Mouse (Mus musculus) C2C12 (cell line): Measurements from ENCODE around the gene Slc41a3. TPM values are rescaled to one million over a fixed set of nuclear protein-coding genes. Genes with fewer than 3 reads are reported as not detected.

Experiments used
- H3K27me3 ChIP-seq: one replicate; pipeline ENCODE4 v1.6.1; 2011; ENCODE audit not compliant: control insufficient read depth, insufficient read depth, insufficient read length
- H3K36me3 ChIP-seq: one replicate; pipeline ENCODE4 v1.6.1; 2011; ENCODE audit not compliant: control insufficient read depth, insufficient read depth
- H3K4me3 ChIP-seq: one replicate; pipeline ENCODE4 v1.5.1; 2011; ENCODE audit warnings: mild to moderate bottlenecking, control low read depth; ENCODE audit not compliant: poor library complexity, insufficient read depth, severe bottlenecking
- H3K79me2 ChIP-seq: one replicate; pipeline ENCODE4 v1.6.1; 2011; ENCODE audit not compliant: control insufficient read depth, insufficient read depth
- H3K79me3 ChIP-seq: one replicate; pipeline ENCODE4 v1.6.1; 2011; ENCODE audit warnings: low read depth, control low read depth
- H3ac ChIP-seq: one replicate; pipeline ENCODE3; 2011; ENCODE audit warnings: low read depth; ENCODE audit not compliant: control insufficient read depth, insufficient read length
- CEBPB ChIP-seq: IDR thresholded peaks from one replicate; pipeline ENCODE4 v1.6.1; 2011; ENCODE audit warnings: low read depth, mild to moderate bottlenecking, control low read depth, moderate library complexity
- CTCF ChIP-seq: IDR thresholded peaks from one replicate; pipeline ENCODE4 v1.5.1; 2011; ENCODE audit not compliant: control insufficient read depth, insufficient read depth, insufficient read length
- FOSL1 ChIP-seq: IDR thresholded peaks from one replicate; pipeline ENCODE4 v1.8.0; 2011; ENCODE audit warnings: mild to moderate bottlenecking, low read length; ENCODE audit not compliant: poor library complexity, insufficient read depth, severe bottlenecking
- MAX ChIP-seq: IDR thresholded peaks from one replicate; pipeline ENCODE4 v1.6.1; 2011; ENCODE audit warnings: mild to moderate bottlenecking, control low read depth
- MYOD1 ChIP-seq: IDR thresholded peaks from one replicate; pipeline ENCODE4 v1.6.1; 2011; ENCODE audit warnings: low read depth; ENCODE audit not compliant: control insufficient read depth, insufficient read length
- MYOG ChIP-seq: IDR thresholded peaks from one replicate; pipeline ENCODE4 v1.6.1; 2011; ENCODE audit not compliant: control insufficient read depth, insufficient read length; ENCODE audit errors: extremely low read depth
- USF1 ChIP-seq: IDR thresholded peaks from one replicate; pipeline ENCODE4 v1.6.1; 2011; ENCODE audit warnings: low read depth, mild to moderate bottlenecking, control low read depth, moderate library complexity
- polyA plus RNA-seq: library from polyadenylated mRNA; unstranded; fragments of >200 nt; fragmentation: generic; extraction: Trizol; gene quantifications from one replicate; pipeline ENCODE4 v1.2.1, GENCODE M21; 2012; ENCODE audit warnings: missing spikeins

Gene Slc41a3
- polyA plus RNA-seq, 1 experiment = 0.97 TPM

DNA sequence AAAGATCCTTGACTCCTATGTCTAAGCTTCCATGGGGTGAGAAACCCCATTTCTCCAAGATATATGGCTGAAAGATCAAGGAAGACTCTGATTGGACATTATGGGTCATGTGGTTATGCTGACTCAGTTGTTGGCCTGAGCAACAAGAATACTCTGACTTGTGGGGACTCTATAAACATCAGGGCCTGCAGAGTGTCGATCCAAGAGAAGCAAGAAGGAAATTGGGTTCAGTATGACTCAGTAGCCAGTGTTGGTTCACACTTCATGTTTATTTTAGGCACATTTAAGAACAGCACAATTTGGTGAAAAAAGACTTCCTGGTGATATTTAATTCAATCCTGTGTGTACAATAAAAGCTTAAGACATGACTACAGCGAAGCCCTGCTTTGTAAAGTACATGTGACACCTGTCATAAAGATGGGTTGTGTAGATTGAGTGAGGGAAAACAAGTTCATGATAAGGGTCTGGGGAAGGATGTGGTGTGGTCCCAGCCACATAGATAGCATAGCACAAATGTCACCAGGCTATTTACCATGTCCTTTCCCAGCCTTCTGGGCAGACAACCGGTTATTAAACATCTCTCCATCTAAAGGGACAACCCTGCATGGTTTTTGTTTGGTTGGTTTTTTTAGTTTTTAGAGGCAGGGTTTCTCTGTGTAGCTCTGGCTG is 44.0 kb upstream of the Slc41a3 start:
- H3ac ChIP-seq = no peak overlapping the region
- no peaks in the 10 kb centered on the region for H3K36me3 ChIP-seq
- no peaks in the 10 kb centered on the region for H3K79me2 ChIP-seq
- no peak overlapping the region for H3K4me3 ChIP-seq
- peaks cover 7% of the 10 kb centered on the region for H3K27me3 ChIP-seq
- TF ChIP-seq MYOD1 = no peak
- TF ChIP-seq MYOG = no peak
- no peak for TF ChIP-seq CTCF
- TF ChIP-seq FOSL1 = no peak
- TF ChIP-seq MAX = no peak
- no peak for TF ChIP-seq CEBPB
- TF ChIP-seq USF1 = peak; percentile 76
- no peaks in the 10 kb centered on the region for H3K79me3 ChIP-seq

DNA sequence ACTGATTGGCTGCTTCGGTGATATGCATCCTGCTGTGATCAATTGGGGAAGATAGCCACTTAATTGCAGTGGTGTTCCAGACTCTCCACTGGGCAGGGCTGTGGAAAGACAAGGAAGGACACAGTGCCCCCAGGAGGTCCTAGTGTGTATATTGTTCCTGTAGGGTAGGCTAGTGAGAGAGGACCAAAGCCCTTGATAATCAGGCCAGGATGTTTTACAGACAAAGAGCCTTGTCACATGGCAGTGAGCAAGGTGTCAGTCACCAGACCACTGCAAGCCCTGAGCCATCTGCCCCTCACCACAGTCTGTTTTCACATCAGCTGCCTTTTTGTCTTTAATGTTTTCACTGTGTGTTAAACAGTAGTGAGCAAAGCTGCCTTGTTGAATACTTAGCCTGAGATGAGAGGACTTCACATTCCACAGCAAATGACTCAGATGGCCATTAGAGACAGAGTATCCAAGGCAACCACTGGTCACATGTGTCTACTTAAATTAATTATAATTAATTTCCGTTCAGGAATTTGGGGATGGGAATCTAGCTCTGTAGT is 43.2 kb upstream of the Slc41a3 start:
- H3K36me3 ChIP-seq = no peaks in the 10 kb centered on the region
- H3K79me3 ChIP-seq = no peaks in the 10 kb centered on the region
- peaks cover 3% of the 10 kb centered on the region for H3K27me3 ChIP-seq
- H3K79me2 ChIP-seq = no peaks in the 10 kb centered on the region
- H3ac ChIP-seq = no peak overlapping the region
- no peak overlapping the region for H3K4me3 ChIP-seq
- TF ChIP-seq MYOD1 (peak; percentile 37), USF1 (no peak)

DNA sequence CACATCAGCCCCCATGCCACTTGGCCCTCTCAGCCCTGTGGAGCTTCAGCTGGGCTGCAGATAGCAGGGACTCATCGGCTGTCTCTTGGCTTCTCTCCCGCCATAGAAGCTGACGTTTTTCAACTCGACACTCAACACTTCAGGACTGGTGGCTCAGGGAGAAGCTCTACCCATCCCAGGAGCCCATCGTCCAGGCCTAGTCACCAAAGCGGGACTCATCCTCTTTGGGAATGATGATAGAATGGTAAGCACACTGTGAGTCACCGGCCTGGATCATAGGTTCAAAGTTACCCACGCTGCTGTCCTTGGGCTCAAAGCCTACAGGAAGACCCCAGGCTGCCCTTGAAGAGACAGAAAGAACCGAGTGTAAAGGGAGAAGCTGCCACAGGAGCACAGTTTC is 40.3 kb upstream of the Slc41a3 start:
- no peak for TF ChIP-seq CEBPB
- TF ChIP-seq MAX = no peak
- TF ChIP-seq FOSL1 = no peak
- no peak for TF ChIP-seq MYOD1
- no peak for TF ChIP-seq CTCF
- no peak for TF ChIP-seq MYOG
- TF ChIP-seq USF1 = no peak
- Histone ChIP-seq H3K79me2 (no peaks in the 10 kb centered on the region), H3K36me3 (no peaks in the 10 kb centered on the region), H3ac (no peak overlapping the region), H3K27me3 (peaks cover 9% of the 10 kb centered on the region), H3K79me3 (no peaks in the 10 kb centered on the region), H3K4me3 (no peak overlapping the region)

GRCm38 (mm10) chr6:90565357-90566215 is 38.9 kb upstream of the Slc41a3 start:
- no peaks in the 10 kb centered on the region for H3K79me3 ChIP-seq
- TF ChIP-seq MYOD1 (peak; percentile 20), CTCF (no peak)

DNA sequence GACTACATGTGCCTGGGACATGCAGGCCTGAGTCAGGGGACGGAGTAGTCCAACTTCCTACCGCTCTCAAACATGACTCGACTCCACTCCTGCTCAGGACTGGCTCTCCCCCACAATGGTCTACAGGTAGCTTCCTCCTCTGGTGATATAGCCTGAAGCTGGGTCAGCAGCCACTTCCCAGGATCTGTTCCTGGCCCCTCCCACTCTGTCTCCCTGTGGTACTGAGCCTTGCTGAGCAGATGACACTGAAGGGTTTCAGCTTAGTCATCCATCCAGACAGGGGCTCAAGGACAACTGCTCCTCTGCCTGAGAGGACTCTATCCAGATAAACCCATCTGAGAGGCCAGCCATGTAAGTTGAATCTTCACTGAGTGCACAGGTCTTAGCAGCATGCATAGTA is 37.0 kb upstream of the Slc41a3 start:
- Histone ChIP-seq H3K4me3 (no peak overlapping the region), H3K79me2 (no peaks in the 10 kb centered on the region), H3K27me3 (peaks cover 26% of the 10 kb centered on the region), H3K79me3 (no peaks in the 10 kb centered on the region), H3K36me3 (no peaks in the 10 kb centered on the region), H3ac (no peak overlapping the region)
- no peak for TF ChIP-seq CEBPB
- no peak for TF ChIP-seq CTCF
- no peak for TF ChIP-seq USF1
- TF ChIP-seq FOSL1 = no peak
- no peak for TF ChIP-seq MYOG
- no peak for TF ChIP-seq MYOD1
- no peak for TF ChIP-seq MAX

More at GRCm38 (mm10) chr6:90565357-90566215, 38.9 kb upstream of the Slc41a3 start:
- H3K36me3 ChIP-seq = no peaks in the 10 kb centered on the region
- H3K27me3 ChIP-seq = peaks cover 15% of the 10 kb centered on the region
- H3K79me2 ChIP-seq = no peaks in the 10 kb centered on the region
- no peak overlapping the region for H3ac ChIP-seq
- no peak overlapping the region for H3K4me3 ChIP-seq

- H3ac ChIP-seq = no peak overlapping the region
Observed at GRCm38 (mm10) chr6:90567928-90568327, 36.6 kb upstream of the Slc41a3 start.

More at GRCm38 (mm10) chr6:90567928-90568327, 36.6 kb upstream of the Slc41a3 start:
- H3K4me3 ChIP-seq = no peak overlapping the region
- no peaks in the 10 kb centered on the region for H3K36me3 ChIP-seq
- peaks cover 26% of the 10 kb centered on the region for H3K27me3 ChIP-seq
- H3K79me3 ChIP-seq = no peaks in the 10 kb centered on the region
- no peak for TF ChIP-seq MAX
- no peak for TF ChIP-seq USF1
- TF ChIP-seq CEBPB = no peak
- no peak for TF ChIP-seq FOSL1
- TF ChIP-seq MYOD1 = no peak
- no peak for TF ChIP-seq MYOG
- no peak for TF ChIP-seq CTCF
- no peaks in the 10 kb centered on the region for H3K79me2 ChIP-seq
